Mouse (Mus musculus) myocyte (in vitro differentiated cells): Measurements from ENCODE around the gene Tmem54.

ENCODE experiments used
- MAX ChIP-seq: IDR thresholded peaks from one replicate; pipeline ENCODE4 v1.6.1; 2011; ENCODE audit warnings: low read depth, mild to moderate bottlenecking, control low read depth
- POLR2A ChIP-seq: IDR thresholded peaks from one replicate; pipeline ENCODE4 v1.6.1; 2011; ENCODE audit warnings: low read depth, mild to moderate bottlenecking, control low read depth, moderate library complexity; ENCODE audit not compliant: insufficient read length
- REST ChIP-seq: IDR thresholded peaks from one replicate; pipeline ENCODE4 v1.6.1; 2011; ENCODE audit warnings: mild to moderate bottlenecking, control low read depth, moderate library complexity; ENCODE audit not compliant: insufficient read depth, insufficient read length
- SRF ChIP-seq: IDR thresholded peaks from one replicate; pipeline ENCODE4 v1.6.1; 2011; ENCODE audit warnings: low read depth; ENCODE audit not compliant: control insufficient read depth, insufficient read length
- TCF12 ChIP-seq: IDR thresholded peaks from one replicate; pipeline ENCODE4 v1.6.1; 2011; ENCODE audit warnings: mild to moderate bottlenecking, control low read depth; ENCODE audit not compliant: poor library complexity, insufficient read depth, severe bottlenecking
- USF1 ChIP-seq: IDR thresholded peaks from one replicate; pipeline ENCODE4 v1.6.1; 2011; ENCODE audit warnings: low read depth, mild to moderate bottlenecking, control low read depth, moderate library complexity

DNA sequence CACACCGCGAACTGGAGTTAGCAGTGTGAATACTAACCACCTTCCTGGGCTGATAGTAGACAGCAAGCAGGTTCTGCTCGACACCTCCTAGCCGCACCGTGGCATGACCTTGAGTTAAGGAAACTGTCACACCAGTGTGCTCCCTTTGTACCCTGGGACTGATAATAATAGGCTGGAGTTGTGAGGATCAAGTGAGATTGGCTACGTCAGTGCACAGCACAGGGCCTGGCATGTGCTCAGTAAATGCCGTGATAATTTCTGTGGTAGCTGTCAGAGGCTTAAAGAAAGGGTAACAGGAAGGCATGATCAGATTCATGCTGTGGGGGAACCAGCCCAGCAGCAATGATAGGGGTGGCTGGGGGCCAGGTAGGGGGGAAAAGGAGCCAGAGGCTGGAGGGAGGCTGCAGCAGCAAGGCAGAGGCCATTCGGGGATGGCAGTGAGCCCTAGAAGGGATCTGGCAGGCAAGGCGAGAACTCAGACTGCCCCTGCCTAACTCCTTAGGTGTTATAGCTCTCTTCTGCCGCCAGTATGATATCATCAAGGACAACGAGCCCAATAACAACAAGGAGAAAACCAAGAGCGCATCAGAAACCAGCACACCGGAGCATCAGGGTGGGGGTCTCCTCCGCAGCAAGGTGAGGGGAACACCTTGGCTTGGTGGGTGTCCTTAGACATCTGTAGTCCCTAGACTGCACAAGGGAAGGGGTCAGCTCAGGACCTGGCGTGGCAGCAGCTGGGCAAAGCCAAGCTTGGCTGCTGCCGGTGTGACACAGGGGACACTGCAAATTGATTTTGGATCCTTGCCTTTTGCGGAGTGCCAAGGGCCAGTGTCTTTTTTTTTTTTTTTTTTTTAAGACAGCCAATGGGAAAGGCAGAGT, 36.5 kb downstream of the Tmem54 start:
- no peak for TF ChIP-seq POLR2A
- TF ChIP-seq TCF12 = no peak
- TF ChIP-seq REST = no peak
- no peak for TF ChIP-seq USF1
- TF ChIP-seq SRF = no peak
- no peak for TF ChIP-seq MAX
